Mouse (Mus musculus) left cerebral cortex, postnatal 25 days (tissue): ENCODE results near the gene Irf7. TPM values are rescaled to one million over a fixed set of nuclear protein-coding genes. Genes with fewer than 3 reads are reported as not detected.

Source experiments
- microRNA-seq, 2 experiments: library from miRNA; unstranded; fragments of <30 nt; microRNA quantifications; one replicate each; pipeline ENCODE4 v1.2.0; 2022
- total RNA-seq, 2 experiments: library from RNA; stranded (reverse); gene quantifications; 2 replicates each; pipeline ENCODE4 v1.2.3; 2021

The Irf7 gene
- total RNA-seq, 2 experiments from 2014 or later: 0.78 to 1.1 TPM

Small RNA genes within 50 kb of the gene (microRNA-seq; reads per million reads assigned to microRNA genes)
- gene Mir210: 82.3 to 117 reads per million in 2 experiments

Other genes with a start within 250 kb of the Irf7 start
- not detected for gene Ifitm6, start 248.6 kb downstream of the Irf7 start, total RNA-seq
- gene Gm17387, start 237.3 kb downstream of the Irf7 start, total RNA-seq: not detected
- gene B4galnt4, start 205.4 kb downstream of the Irf7 start, total RNA-seq: 10 to 100 TPM; 79.6 to 84.3 TPM
- gene Pkp3, start 188.3 kb downstream of the Irf7 start, total RNA-seq: under 1 TPM in 1 of 2 experiments, not detected in 1; 0.21 TPM
- gene Sigirr, start 165.9 kb downstream of the Irf7 start, total RNA-seq: 1 to 10 TPM; 2.9 to 3.2 TPM
- not detected for gene Ano9, start 148.7 kb downstream of the Irf7 start, total RNA-seq
- gene Ptdss2, start 144.1 kb downstream of the Irf7 start, total RNA-seq: 10 to 100 TPM; 47.3 to 53.6 TPM
- 10 to 100 TPM; 30.5 to 32.9 TPM for gene Rnh1, start 93.6 kb downstream of the Irf7 start, total RNA-seq
- 100 to 1,000 TPM; 279 to 287 TPM for gene Hras, start 72.5 kb downstream of the Irf7 start, total RNA-seq
- 1 to 10 TPM; 3.1 to 4.4 TPM for gene Lrrc56, start 72.3 kb downstream of the Irf7 start, total RNA-seq
- not detected for gene Lmntd2, start 52.4 kb downstream of the Irf7 start, total RNA-seq
- 1 to 10 TPM in 1 of 2 experiments, under 1 TPM in 1; 0.78 to 1.5 TPM for gene Rassf7, start 50.6 kb downstream of the Irf7 start, total RNA-seq
- gene Phrf1, start 37.7 kb downstream of the Irf7 start, total RNA-seq: 10 to 100 TPM; 75.5 to 76.4 TPM
- not detected for gene Cdhr5, start 10.3 kb upstream of the Irf7 start, total RNA-seq
- not detected for gene Sct, start 12.7 kb upstream of the Irf7 start, total RNA-seq
- under 1 TPM; 0.41 to 0.66 TPM for gene Drd4, start 25.5 kb upstream of the Irf7 start, total RNA-seq
- gene Deaf1, start 61.2 kb upstream of the Irf7 start, total RNA-seq: 10 to 100 TPM; 71.8 to 76.6 TPM
- gene Tmem80, start 61.3 kb upstream of the Irf7 start, total RNA-seq: 10 to 100 TPM; 33.4 to 34.6 TPM
- gene Eps8l2, start 72.4 kb upstream of the Irf7 start, total RNA-seq: 1 to 10 TPM; 3.0 to 3.3 TPM
- gene Taldo1, start 125.7 kb upstream of the Irf7 start, total RNA-seq: 100 to 1,000 TPM; 103 TPM
- gene Gatd1, start 147.7 kb upstream of the Irf7 start, total RNA-seq: 10 to 100 TPM; 41.3 to 48.4 TPM
- 100 to 1,000 TPM; 288 to 314 TPM for gene Cend1, start 163.0 kb upstream of the Irf7 start, total RNA-seq
- 100 to 1,000 TPM; 292 to 311 TPM for gene Slc25a22, start 171.4 kb upstream of the Irf7 start, total RNA-seq
- under 1 TPM; 0.64 to 0.96 TPM for gene Pidd1, start 177.5 kb upstream of the Irf7 start, total RNA-seq
- gene Rplp2, start 180.9 kb upstream of the Irf7 start, total RNA-seq: 100 to 1,000 TPM; 488 to 498 TPM
- gene Pnpla2, start 188.7 kb upstream of the Irf7 start, total RNA-seq: 10 to 100 TPM; 21.4 to 28.6 TPM
- 1 to 10 TPM; 2.5 to 4.1 TPM for gene Cracr2b, start 194.6 kb upstream of the Irf7 start, total RNA-seq
- gene Cd151, start 200.9 kb upstream of the Irf7 start, total RNA-seq: 10 to 100 TPM; 25.3 to 29.6 TPM
- gene Polr2l, start 208.7 kb upstream of the Irf7 start, total RNA-seq: 10 to 100 TPM; 40.8 to 45.7 TPM
- gene Tspan4, start 208.8 kb upstream of the Irf7 start, total RNA-seq: 10 to 100 TPM; 13.8 to 16.6 TPM